Mouse (Mus musculus) midbrain, embryonic 11.5 days (tissue): ENCODE measurements around the gene Hsd11b2. TPM values are rescaled to one million over a fixed set of nuclear protein-coding genes. Genes with fewer than 3 reads are reported as not detected.

Experiments
- ATAC-seq: fragments of 200-750 bp; cut with Nextera tagmentation; 2 replicates; pipeline ENCODE4 v1.8.0; 2017; ENCODE audit warnings: moderate TSS enrichment, moderate library complexity; ENCODE audit not compliant: low FRiP score
- DNase-seq: peaks from one replicate; pipeline ENCODE4 v3.0.0; 2015; ENCODE audit warnings: low spot score; ENCODE audit errors: missing footprints
- H3K27ac ChIP-seq: fragments of 300-500 bp; sonication (generic); 2 replicates; pipeline ENCODE4 v1.5.1; 2014; ENCODE audit warnings: low read depth, low read length
- H3K27me3 ChIP-seq: fragments of 300-500 bp; sonication (generic); 2 replicates; pipeline ENCODE4 v1.6.1; 2014; ENCODE audit warnings: mild to moderate bottlenecking, low read length, moderate library complexity, mixed read lengths; ENCODE audit not compliant: control insufficient read depth, insufficient read depth
- H3K36me3 ChIP-seq: fragments of 300-500 bp; sonication (generic); 2 replicates; pipeline ENCODE4 v1.6.1; 2014; ENCODE audit warnings: mild to moderate bottlenecking, low read length, moderate library complexity, mixed read lengths; ENCODE audit not compliant: control insufficient read depth, insufficient read depth
- H3K4me1 ChIP-seq: fragments of 300-500 bp; sonication (generic); 2 replicates; pipeline ENCODE4 v1.6.1; 2014; ENCODE audit warnings: low read length; ENCODE audit not compliant: control insufficient read depth, insufficient read depth
- H3K4me2 ChIP-seq: fragments of 300-500 bp; sonication (generic); 2 replicates; pipeline ENCODE4 v1.6.1; 2014; ENCODE audit warnings: mild to moderate bottlenecking, moderate library complexity
- H3K4me3 ChIP-seq: fragments of 300-500 bp; sonication (generic); 2 replicates; pipeline ENCODE4 v1.5.1; 2014; ENCODE audit warnings: low read depth, low read length
- H3K9ac ChIP-seq: fragments of 300-500 bp; sonication (generic); 2 replicates; pipeline ENCODE4 v1.6.1; 2014; ENCODE audit warnings: low read length
- H3K9me3 ChIP-seq: fragments of 300-500 bp; sonication (generic); 2 replicates; pipeline ENCODE4 v1.6.1; 2016; ENCODE audit warnings: low read length; ENCODE audit not compliant: control insufficient read depth
- WGBS: fragments of 180-500 bp; shearing (Covaris S2); extraction: QIAGEN DNeasy Blood & Tissue Kit; methylation state at CpG from one replicate; pipeline ENCODE4 v1.1.7; 2014; 5-methylcytosine and 5-hydroxymethylcytosine counted together
- polyA plus RNA-seq: library from polyadenylated mRNA; unstranded; fragments of >200 nt; fragmentation: Nextera tagmentation; extraction: Ambion mirVana; gene quantifications from 2 replicates; pipeline ENCODE4 v1.2.1, GENCODE M21; 2014

The Hsd11b2 gene
- polyA plus RNA-seq, 1 experiment from 2014 or later = 24.3 TPM

DNA sequence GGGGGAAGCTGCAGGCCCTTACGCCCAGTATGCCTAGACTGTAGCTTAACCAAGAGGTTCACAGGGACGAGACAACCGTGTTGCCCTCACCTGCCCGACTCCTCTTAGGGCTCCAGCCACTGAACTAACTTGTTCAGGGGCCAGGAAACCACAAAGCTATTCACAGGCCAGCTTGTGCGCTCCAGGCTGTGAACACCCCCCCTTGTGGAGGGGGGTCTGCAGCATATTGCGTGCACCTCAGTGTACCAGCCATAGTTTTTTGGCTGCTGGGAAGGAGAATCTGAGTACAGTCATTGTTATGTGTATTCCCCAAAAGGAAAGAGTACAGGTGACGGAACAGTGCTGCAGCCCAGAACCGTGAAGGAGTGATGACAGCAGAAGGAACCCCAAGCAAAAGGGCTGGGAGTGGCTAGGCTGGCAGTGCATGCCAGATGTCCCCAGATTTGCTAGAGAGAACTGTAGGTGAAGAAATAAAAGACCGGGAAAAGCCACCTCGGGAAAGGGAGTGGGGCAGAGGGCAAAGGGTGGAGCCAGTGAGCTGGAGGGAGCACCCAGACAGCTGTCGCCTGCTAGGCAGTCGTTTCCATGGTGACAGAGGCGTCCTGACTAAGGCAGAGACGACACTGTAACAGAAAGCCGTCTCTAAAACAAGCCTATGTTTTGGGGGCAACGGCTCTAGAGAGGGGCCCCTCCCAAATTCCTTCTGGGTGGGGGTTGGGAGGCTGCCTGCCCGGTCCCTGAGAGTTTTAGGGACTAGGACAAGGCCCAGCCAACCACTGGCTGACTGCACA is 44.5 kb upstream of the Hsd11b2 start:
- Histone ChIP-seq H3K4me3 (no peak overlapping the region), H3K4me2 (peak overlapping the region; percentile 10; the same call in 1 of the 2 replicates), H3K4me1 (peaks cover 63% of the 10 kb centered on the region)

DNA sequence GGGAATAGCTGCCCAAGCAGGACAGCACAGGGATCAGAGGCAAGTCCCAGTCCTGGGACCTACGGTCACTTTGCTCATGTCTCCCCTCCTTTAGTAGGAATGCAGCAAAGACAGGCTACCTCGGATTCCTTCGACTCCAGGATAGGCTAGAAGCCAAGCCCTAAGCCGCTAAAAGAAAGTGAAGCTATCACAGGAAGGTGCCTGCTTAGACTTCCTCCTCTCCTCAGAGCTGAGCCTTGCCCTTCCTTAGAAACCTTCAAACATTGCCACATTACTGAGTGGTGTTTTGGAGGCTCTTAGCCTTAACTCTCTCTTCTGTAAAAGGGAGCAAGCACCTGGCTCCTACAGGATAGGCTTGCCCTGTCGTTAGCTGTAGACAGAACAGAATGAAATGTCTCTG is 43.9 kb upstream of the Hsd11b2 start:
- Histone ChIP-seq H3K9ac (peak overlapping the region; percentile 39), H3K9me3 (no peaks in the 10 kb centered on the region), H3K27ac (no peak overlapping the region), H3K4me3 (no peak overlapping the region), H3K27me3 (peaks cover 19% of the 10 kb centered on the region), H3K4me1 (peaks cover 56% of the 10 kb centered on the region), H3K4me2 (peak overlapping the region; percentile 10; the same call in 1 of the 2 replicates), H3K36me3 (no peaks in the 10 kb centered on the region)
- ATAC-seq = no peak
- WGBS = 42% methylated on average over 5 of the region's 5 CpGs
- no peak for DNase-seq

More for the DNA sequence above, 44.5 kb upstream of the Hsd11b2 start:
- H3K27ac ChIP-seq = no peak overlapping the region
- H3K36me3 ChIP-seq = no peaks in the 10 kb centered on the region
- peaks cover 19% of the 10 kb centered on the region for H3K27me3 ChIP-seq
- 24% methylated on average over 17 of the region's 17 CpGs for WGBS
- ATAC-seq = no peak
- H3K9me3 ChIP-seq = no peaks in the 10 kb centered on the region
- DNase-seq = peak; percentile 92
- peak overlapping the region; percentile 16; the same call in 1 of the 2 replicates for H3K9ac ChIP-seq

DNA sequence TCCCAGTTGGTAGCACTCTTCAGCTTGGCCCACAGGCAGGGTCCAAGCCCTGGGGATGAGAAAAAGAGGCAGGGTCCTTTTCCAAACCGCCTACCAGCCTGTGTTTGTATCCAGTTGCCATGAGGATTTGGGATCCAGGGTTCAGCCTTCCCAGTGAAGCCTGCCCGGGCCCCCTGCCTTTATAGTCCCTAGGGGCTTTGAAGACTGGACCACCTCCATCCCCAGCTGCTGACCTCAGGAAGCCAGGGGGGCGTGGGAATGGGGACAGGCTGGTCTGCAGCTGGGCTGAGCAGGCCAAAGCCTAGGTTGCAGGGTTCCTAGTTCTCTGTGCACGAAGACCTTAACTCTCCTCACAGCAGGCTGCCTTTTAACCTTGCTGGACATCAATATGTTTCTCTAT is 43.3 kb upstream of the Hsd11b2 start:
- ATAC-seq (no peak), DNase-seq (no peak)
- Histone ChIP-seq H3K4me2 (no peak overlapping the region), H3K9me3 (no peaks in the 10 kb centered on the region), H3K4me3 (no peak overlapping the region), H3K36me3 (no peaks in the 10 kb centered on the region), H3K9ac (peak overlapping the region; percentile 39), H3K27ac (no peak overlapping the region), H3K4me1 (peaks cover 50% of the 10 kb centered on the region), H3K27me3 (peaks cover 19% of the 10 kb centered on the region)
- 24% methylated on average over 4 of the region's 4 CpGs for WGBS

DNA sequence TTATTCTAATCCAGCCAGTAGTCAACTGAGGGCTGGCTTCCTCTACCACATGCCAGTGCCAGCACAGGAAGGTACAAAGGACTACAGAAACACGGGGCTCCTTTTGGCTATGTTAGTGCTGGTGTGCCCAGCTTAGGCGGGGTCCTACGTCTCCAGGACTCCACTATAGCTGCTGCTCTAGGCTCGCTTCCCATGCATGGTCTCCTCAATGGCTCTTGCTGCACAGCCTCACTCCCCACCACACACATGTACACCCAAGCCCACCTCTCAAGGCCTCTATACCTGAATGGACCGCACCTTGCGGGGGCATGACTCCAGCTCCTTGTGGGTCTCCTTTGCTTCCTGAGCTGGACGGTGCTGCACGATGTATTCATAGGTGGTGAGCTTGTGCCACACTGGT is 42.8 kb upstream of the Hsd11b2 start:
- ATAC-seq (no peak), DNase-seq (no peak)
- no peaks in the 10 kb centered on the region for H3K36me3 ChIP-seq
- H3K4me2 ChIP-seq = no peak overlapping the region
- H3K4me1 ChIP-seq = peaks cover 45% of the 10 kb centered on the region
- WGBS = 89% methylated on average over 8 of the region's 8 CpGs
- H3K9ac ChIP-seq = peak overlapping the region; percentile 39; the same call in 1 of the 2 replicates
- H3K9me3 ChIP-seq = no peaks in the 10 kb centered on the region
- no peak overlapping the region for H3K4me3 ChIP-seq
- peaks cover 19% of the 10 kb centered on the region for H3K27me3 ChIP-seq
- H3K27ac ChIP-seq = no peak overlapping the region

DNA sequence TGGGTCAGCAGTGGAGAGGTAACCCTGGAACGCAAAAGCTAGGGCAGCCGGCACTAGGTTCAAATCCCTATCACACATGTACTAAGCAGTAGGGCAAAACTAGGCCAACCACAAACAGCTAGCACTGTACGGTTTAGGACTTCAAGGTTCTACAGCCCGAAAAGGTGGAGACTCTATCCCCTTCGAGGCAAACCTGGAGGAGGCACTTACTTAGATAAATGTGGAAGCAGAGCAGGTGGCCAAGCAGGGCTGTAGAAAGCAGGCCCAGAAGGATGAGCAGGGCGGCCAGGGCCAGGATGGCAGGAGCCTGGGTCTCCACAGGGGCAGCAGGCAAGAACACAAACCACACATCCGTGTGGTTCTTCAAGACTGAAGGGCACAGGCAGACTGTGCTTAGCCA is 42.4 kb upstream of the Hsd11b2 start:
- DNase-seq (no peak), ATAC-seq (no peak)
- no peak overlapping the region for H3K9ac ChIP-seq
- peaks cover 19% of the 10 kb centered on the region for H3K27me3 ChIP-seq
- no peak overlapping the region for H3K4me2 ChIP-seq
- no peaks in the 10 kb centered on the region for H3K9me3 ChIP-seq
- 90% methylated on average over 7 of the region's 7 CpGs for WGBS
- no peak overlapping the region for H3K4me3 ChIP-seq
- H3K27ac ChIP-seq = no peak overlapping the region
- no peaks in the 10 kb centered on the region for H3K36me3 ChIP-seq
- peaks cover 45% of the 10 kb centered on the region for H3K4me1 ChIP-seq

DNA sequence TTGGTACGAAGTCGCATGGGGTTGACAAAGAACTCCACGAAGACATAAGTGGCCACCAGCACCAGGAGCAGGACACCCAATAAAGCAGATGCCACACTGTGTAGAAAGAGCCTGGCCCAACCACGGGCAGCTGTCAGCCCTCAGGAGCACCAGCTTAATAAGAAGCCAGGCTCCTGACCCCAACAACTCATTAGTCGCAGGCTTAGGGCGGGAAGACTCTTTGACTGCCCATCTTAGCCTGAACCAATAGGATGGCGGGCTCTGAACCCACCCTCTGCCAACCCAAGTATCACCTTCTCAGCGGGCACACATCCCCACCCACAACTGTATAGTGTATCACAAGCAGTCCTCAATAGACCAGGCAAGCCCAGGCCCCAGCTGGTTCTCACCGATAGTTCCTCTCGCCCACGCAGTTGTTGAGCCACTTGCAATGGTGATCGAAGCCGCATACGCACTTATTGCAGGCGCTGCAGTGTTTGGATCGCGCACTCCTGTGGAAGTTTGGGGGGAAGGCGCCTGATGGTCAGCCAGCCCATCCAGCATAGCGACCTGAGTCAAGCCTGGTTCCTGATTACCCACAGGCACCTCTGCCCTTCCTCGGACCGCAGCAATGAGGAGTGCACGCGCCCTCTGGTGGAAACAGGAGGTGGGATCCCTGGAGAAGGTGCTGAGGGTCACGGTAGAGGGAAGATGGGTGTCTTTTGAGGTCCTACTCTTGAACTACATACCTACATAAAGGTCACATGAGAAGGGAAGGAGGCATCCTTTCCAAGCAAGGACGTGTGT is 41.7 kb upstream of the Hsd11b2 start:
- 40% methylated on average over 25 of the region's 25 CpGs for WGBS
- peaks cover 42% of the 10 kb centered on the region for H3K4me1 ChIP-seq

DNA sequence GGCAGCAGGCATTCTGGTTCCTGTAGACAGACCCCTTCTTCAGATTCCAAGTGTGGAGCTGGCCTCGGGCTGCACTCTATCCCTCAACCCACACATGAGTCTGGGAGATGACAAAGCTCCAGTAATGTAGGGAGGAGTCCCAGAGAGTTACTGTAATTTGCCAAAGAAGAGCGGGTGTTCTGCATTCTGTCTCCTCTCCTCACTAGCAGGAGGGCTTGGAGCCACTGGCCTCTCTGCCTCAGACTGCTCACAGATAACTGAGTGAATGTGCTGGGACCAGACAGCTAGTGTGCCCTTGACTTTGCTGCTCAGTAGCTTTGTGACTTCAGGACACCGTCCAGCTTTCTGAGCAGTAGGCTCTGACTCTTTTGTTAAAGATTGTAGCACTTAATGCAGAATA is 40.8 kb upstream of the Hsd11b2 start:
- DNase-seq = no peak
- no peak overlapping the region for H3K27ac ChIP-seq
- 79% methylated on average over 3 of the region's 3 CpGs for WGBS

More for the DNA sequence above, 41.7 kb upstream of the Hsd11b2 start:
- Histone ChIP-seq H3K9me3 (no peaks in the 10 kb centered on the region), H3K27me3 (peaks cover 16% of the 10 kb centered on the region), H3K9ac (no peak overlapping the region), H3K36me3 (no peaks in the 10 kb centered on the region), H3K4me3 (no peak overlapping the region), H3K4me2 (no peak overlapping the region), H3K27ac (no peak overlapping the region)
- ATAC-seq = peak; percentile 41
- DNase-seq = peak; percentile 91

DNA sequence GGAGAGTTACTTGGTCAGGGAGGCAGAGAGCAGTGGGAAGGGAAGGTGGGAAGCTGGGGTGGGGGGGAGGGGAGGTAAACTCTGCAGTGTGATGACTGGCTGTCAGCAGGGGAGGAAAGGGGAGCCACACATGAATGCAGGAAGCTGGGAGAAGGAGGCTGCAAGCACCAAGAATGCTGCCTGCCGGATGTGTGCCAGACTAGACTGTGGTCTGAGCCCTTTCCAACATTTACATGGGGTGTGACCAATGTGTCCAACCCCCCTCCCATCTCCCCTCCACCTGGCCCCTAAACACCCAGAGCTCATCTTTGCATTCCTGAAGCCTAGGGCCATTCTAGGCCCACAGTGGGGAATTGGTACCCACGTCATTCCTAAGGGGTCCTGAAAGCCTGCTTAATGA is 37.5 kb upstream of the Hsd11b2 start:
- H3K9me3 ChIP-seq = no peaks in the 10 kb centered on the region
- H3K9ac ChIP-seq = no peak overlapping the region
- no peaks in the 10 kb centered on the region for H3K27me3 ChIP-seq
- H3K4me1 ChIP-seq = peaks cover 11% of the 10 kb centered on the region
- H3K36me3 ChIP-seq = no peaks in the 10 kb centered on the region
- H3K4me2 ChIP-seq = no peak overlapping the region
- no peak overlapping the region for H3K4me3 ChIP-seq
- ATAC-seq (no peak), DNase-seq (no peak)
- WGBS = 36% methylated on average over 2 of the region's 2 CpGs
- no peak overlapping the region for H3K27ac ChIP-seq

More for the DNA sequence above, 40.8 kb upstream of the Hsd11b2 start:
- Histone ChIP-seq H3K36me3 (no peaks in the 10 kb centered on the region), H3K9ac (no peak overlapping the region), H3K4me1 (peaks cover 32% of the 10 kb centered on the region), H3K4me2 (no peak overlapping the region), H3K27me3 (peaks cover 10% of the 10 kb centered on the region), H3K4me3 (no peak overlapping the region), H3K9me3 (no peaks in the 10 kb centered on the region)
- ATAC-seq = no peak

DNA sequence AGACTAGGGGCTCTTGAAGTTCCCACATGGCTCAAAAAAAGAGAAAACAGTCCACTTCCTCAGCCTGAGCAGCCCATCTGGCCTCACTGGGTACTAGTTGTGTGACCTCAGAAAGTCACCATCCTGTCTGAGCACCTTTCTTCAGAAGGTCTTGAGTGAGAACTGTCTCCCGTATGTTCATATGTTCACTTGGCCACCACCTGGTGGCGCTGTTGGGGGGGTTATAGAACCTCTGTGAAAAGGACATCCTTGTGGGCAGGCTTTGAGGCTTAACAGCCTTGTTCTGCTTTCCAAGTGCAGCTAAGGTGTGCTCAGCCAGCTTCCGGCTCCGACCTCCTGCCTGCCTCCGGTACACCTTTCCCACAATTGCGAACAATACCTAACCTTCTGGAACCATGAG is 37.1 kb upstream of the Hsd11b2 start:
- ATAC-seq (no peak), DNase-seq (peak; percentile 93)
- no peaks in the 10 kb centered on the region for H3K27me3 ChIP-seq
- peaks cover 11% of the 10 kb centered on the region for H3K4me1 ChIP-seq
- H3K9me3 ChIP-seq = no peaks in the 10 kb centered on the region
- no peak overlapping the region for H3K4me2 ChIP-seq
- no peak overlapping the region for H3K9ac ChIP-seq
- no peaks in the 10 kb centered on the region for H3K36me3 ChIP-seq
- 66% methylated on average over 6 of the region's 6 CpGs for WGBS
- no peak overlapping the region for H3K4me3 ChIP-seq
- H3K27ac ChIP-seq = no peak overlapping the region
